Mouse (Mus musculus) ovary, adult 18-20 months (tissue): ENCODE data around the gene Nrxn3.

Experiments used
- DNase-seq: peaks from one replicate; pipeline ENCODE4 v3.0.0; 2022; ENCODE audit warnings: low spot score, mixed read lengths

The Nrxn3 gene

GRCm38 (mm10) chr12:89331474-89332263 is 609.0 kb downstream of the Nrxn3 start:
- no peak for DNase-seq

GRCm38 (mm10) chr12:89333486-89333885 is 610.8 kb downstream of the Nrxn3 start:
- DNase-seq: no peak

GRCm38 (mm10) chr12:89364850-89365249 is 642.2 kb downstream of the Nrxn3 start:
- DNase-seq: no peak

- no peak for DNase-seq
Observed at GRCm38 (mm10) chr12:89369939-89370338, 647.3 kb downstream of the Nrxn3 start.

GRCm38 (mm10) chr12:89376600-89376999 is 653.9 kb downstream of the Nrxn3 start:
- no peak for DNase-seq

- no peak for DNase-seq
Observed at GRCm38 (mm10) chr12:89377051-89377643, 654.5 kb downstream of the Nrxn3 start.

- DNase-seq: no peak
Observed at GRCm38 (mm10) chr12:89377687-89378086, 655.0 kb downstream of the Nrxn3 start.

- no peak for DNase-seq
Observed at GRCm38 (mm10) chr12:89383254-89383653, 660.6 kb downstream of the Nrxn3 start.

GRCm38 (mm10) chr12:89395121-89395792 is 672.6 kb downstream of the Nrxn3 start:
- DNase-seq: no peak

GRCm38 (mm10) chr12:89436519-89436918 is 713.8 kb downstream of the Nrxn3 start:
- no peak for DNase-seq

GRCm38 (mm10) chr12:89442323-89443038 is 719.8 kb downstream of the Nrxn3 start:
- no peak for DNase-seq

GRCm38 (mm10) chr12:89450667-89451298 is 728.1 kb downstream of the Nrxn3 start:
- DNase-seq: no peak

GRCm38 (mm10) chr12:89470226-89470625 is 747.5 kb downstream of the Nrxn3 start:
- DNase-seq: no peak

- no peak for DNase-seq
Observed at GRCm38 (mm10) chr12:89471289-89471688, 748.6 kb downstream of the Nrxn3 start.

GRCm38 (mm10) chr12:89471874-89472273 is 749.2 kb downstream of the Nrxn3 start:
- no peak for DNase-seq

- DNase-seq: no peak
Observed at GRCm38 (mm10) chr12:89479096-89479495, 756.4 kb downstream of the Nrxn3 start.

GRCm38 (mm10) chr12:89482223-89482622 is 759.5 kb downstream of the Nrxn3 start:
- DNase-seq: no peak

- DNase-seq: no peak
Observed at GRCm38 (mm10) chr12:89504026-89504425, 781.4 kb downstream of the Nrxn3 start.

GRCm38 (mm10) chr12:89505121-89505764 is 782.6 kb downstream of the Nrxn3 start:
- no peak for DNase-seq

- no peak for DNase-seq
Observed at GRCm38 (mm10) chr12:89508970-89509369, 786.3 kb downstream of the Nrxn3 start.

- DNase-seq: no peak
Observed at GRCm38 (mm10) chr12:89513759-89514158, 791.1 kb downstream of the Nrxn3 start.
